Mouse (Mus musculus) liver, embryonic 14.5 days (tissue): ENCODE measurements at regions not wholly inside any gene's neighbourhood (a gene's known extent, or its start where the extent isn't known, plus 50 kb on each side); places are given as distances from the start of the nearest gene placed in this dataset.

ENCODE experiments used
- ATAC-seq: fragments of 200-750 bp; cut with Nextera tagmentation; 2 replicates; pipeline ENCODE4 v1.8.0; 2017; ENCODE audit warnings: moderate number of reproducible peaks, mild to moderate bottlenecking, moderate library complexity; ENCODE audit not compliant: insufficient read depth
- DNase-seq, 3 experiments: peaks; one replicate each; pipeline ENCODE4 v3.0.0-alpha.2; 2012 to 2013; ENCODE audit warnings: low read depth in 3 of 3, low spot score in 3 of 3
- H3K27ac ChIP-seq: fragments of 300-500 bp; sonication (generic); 2 replicates; pipeline ENCODE4 v1.5.1; 2014; ENCODE audit warnings: moderate library complexity, mild to moderate bottlenecking, control low read depth, inconsistent platforms
- H3K27me3 ChIP-seq: fragments of 300-500 bp; sonication (generic); 2 replicates; pipeline ENCODE4 v1.6.1; 2014; ENCODE audit warnings: mild to moderate bottlenecking, low read length, moderate library complexity; ENCODE audit not compliant: control insufficient read depth, insufficient read depth
- H3K36me3 ChIP-seq: fragments of 300-500 bp; sonication (generic); replicated peaks from 2 replicates; pipeline ENCODE4 v1.6.1; 2014; ENCODE audit warnings: low read depth; ENCODE audit not compliant: control insufficient read depth, insufficient read depth
- H3K4me1 ChIP-seq, 2 experiments: fragments of 200-500 bp in 1 of 2; fragments of 300-500 bp in 1 of 2; sonication (generic) in 1 of 2; replicated peaks; 2 replicates each; pipeline ENCODE4 v1.6.1; 2012 to 2014; ENCODE audit warnings: antibody characterized with exemption in 1 of 2, inconsistent platforms in 1 of 2, low read length in 1 of 2; ENCODE audit not compliant: control insufficient read depth in 2 of 2, insufficient read depth in 2 of 2
- H3K4me2 ChIP-seq: fragments of 300-500 bp; sonication (generic); 2 replicates; pipeline ENCODE4 v1.6.1; 2014; ENCODE audit warnings: low read depth, mild to moderate bottlenecking, control low read depth, moderate library complexity
- H3K4me3 ChIP-seq, 2 experiments: fragments of 200-500 bp in 1 of 2; fragments of 300-500 bp in 1 of 2; sonication (generic) in 1 of 2; 2 replicates each; pipeline ENCODE4 v1.5.1; 2012 to 2014; ENCODE audit warnings: low read depth in 2 of 2, low read length in 2 of 2, mild to moderate bottlenecking in 2 of 2, control low read depth in 1 of 2, inconsistent platforms in 1 of 2, moderate library complexity in 1 of 2; ENCODE audit not compliant: insufficient read depth in 1 of 2
- H3K9ac ChIP-seq: fragments of 300-500 bp; sonication (generic); replicated peaks from 2 replicates; pipeline ENCODE4 v1.6.1; 2014; ENCODE audit warnings: mild to moderate bottlenecking, control low read depth, moderate library complexity
- H3K9me3 ChIP-seq: fragments of 300-500 bp; sonication (generic); 2 replicates; pipeline ENCODE4 v1.6.1; 2016; ENCODE audit warnings: low read length, mixed read lengths; ENCODE audit not compliant: control insufficient read depth
- CTCF ChIP-seq: IDR thresholded peaks from 2 replicates; pipeline ENCODE4 v1.5.1; 2016; ENCODE audit warnings: antibody characterized with exemption, low read depth, control low read depth
- EP300 ChIP-seq: IDR thresholded peaks from 2 replicates; pipeline ENCODE4 v1.6.1; 2016; ENCODE audit warnings: antibody characterized with exemption, low read depth
- WGBS: fragments of 180-500 bp; shearing (Covaris S2); extraction: QIAGEN DNeasy Blood & Tissue Kit; methylation state at CpG from one replicate; pipeline ENCODE4 v1.1.7; 2014; ENCODE audit not compliant: insufficient replicate concordance; 5-methylcytosine and 5-hydroxymethylcytosine counted together

DNA sequence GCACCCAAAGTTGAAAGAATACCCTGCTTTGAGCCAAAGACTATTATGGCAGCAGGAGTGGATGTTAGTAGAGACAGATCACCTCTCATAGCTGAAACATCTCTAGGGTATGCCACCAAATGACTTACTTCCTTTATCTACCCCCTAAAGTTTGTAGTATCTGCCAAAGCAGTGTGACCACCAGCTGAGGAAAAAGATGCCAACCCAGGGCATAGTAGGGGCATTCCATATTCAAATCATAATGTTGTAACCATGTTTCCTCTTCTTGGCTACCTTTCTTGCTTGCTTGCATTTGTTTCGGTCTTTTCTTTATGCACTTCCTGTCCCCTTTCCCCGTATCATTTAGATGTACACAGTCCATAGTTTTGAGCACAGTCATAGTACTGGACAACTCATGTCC, 1449.6 kb downstream of the Gsdmc2 start:
- H3K27ac ChIP-seq: no peak overlapping the region
- DNase-seq (no peak), ATAC-seq (no peak)
- no peak overlapping the region for H3K4me2 ChIP-seq
- H3K9me3 ChIP-seq: no peaks in the 10 kb centered on the region
- H3K9ac ChIP-seq: no peak overlapping the region
- H3K36me3 ChIP-seq: no peaks in the 10 kb centered on the region
- no peaks in the 10 kb centered on the region; a peak in 2 of 4 replicates for H3K4me1 ChIP-seq
- 80% methylated on average over 2 of the region's 2 CpGs for whole genome bisulfite sequencing
- TF ChIP-seq CTCF (no peak), EP300 (no peak)
- no peak overlapping the region for H3K4me3 ChIP-seq
- no peaks in the 10 kb centered on the region for H3K27me3 ChIP-seq

DNA sequence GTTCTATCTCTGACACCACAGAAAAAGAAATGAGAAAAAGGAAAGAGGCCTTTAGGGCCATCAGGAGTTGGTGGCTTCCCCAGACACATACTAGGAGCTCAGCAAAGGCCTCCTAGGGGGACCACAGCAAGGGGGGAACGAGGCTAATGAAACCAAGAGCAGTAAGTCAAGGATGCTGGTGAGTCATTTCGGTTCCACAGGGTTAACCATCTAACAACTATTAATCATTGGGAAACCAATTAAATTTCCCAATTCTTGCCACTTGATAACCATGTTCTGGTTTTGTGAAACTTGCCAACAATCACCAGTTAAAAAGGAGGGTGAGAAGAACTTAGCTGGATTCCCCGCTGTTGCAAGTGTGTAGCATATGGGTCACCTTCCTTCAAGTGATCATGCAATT, 1451.6 kb downstream of the Gsdmc2 start:
- TF ChIP-seq CTCF: no peak
- TF ChIP-seq EP300: no peak
- WGBS: 53% methylated on average over 3 of the region's 3 CpGs
- Histone ChIP-seq H3K4me2 (no peak overlapping the region), H3K4me1 (no peaks in the 10 kb centered on the region; a peak in 2 of 4 replicates), H3K27me3 (no peaks in the 10 kb centered on the region), H3K36me3 (no peaks in the 10 kb centered on the region), H3K4me3 (no peak overlapping the region), H3K9me3 (no peaks in the 10 kb centered on the region), H3K9ac (no peak overlapping the region), H3K27ac (no peak overlapping the region)
- ATAC-seq (no peak), DNase-seq (no peak)

DNA sequence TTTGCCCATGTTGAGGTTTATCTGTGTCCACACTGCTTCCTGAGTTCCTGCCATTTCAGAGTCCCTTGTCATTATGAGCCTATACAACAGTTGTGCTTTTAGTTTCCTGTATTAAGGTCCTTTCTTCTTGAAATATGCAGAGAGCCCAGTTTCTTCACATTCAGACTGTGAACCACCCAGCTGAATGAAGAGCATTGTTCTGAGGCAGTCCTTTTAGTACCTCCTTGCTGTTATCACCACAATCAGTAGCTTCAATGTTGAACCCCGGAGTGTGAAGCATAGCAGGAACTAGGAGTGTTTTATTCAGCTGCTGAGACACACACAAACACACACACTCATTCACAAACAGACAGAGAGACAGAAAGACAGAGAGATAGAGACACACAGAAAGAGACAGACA, 1452.1 kb downstream of the Gsdmc2 start:
- Histone ChIP-seq H3K36me3 (no peaks in the 10 kb centered on the region), H3K9me3 (no peaks in the 10 kb centered on the region), H3K9ac (no peak overlapping the region), H3K4me2 (no peak overlapping the region), H3K4me3 (no peak overlapping the region), H3K27ac (no peak overlapping the region), H3K4me1 (no peaks in the 10 kb centered on the region; a peak in 2 of 4 replicates), H3K27me3 (no peaks in the 10 kb centered on the region)
- ATAC-seq (no peak), DNase-seq (no peak)
- TF ChIP-seq EP300 (no peak), CTCF (no peak)
- 4% methylated on average over 1 of the region's 1 CpGs for WGBS

DNA sequence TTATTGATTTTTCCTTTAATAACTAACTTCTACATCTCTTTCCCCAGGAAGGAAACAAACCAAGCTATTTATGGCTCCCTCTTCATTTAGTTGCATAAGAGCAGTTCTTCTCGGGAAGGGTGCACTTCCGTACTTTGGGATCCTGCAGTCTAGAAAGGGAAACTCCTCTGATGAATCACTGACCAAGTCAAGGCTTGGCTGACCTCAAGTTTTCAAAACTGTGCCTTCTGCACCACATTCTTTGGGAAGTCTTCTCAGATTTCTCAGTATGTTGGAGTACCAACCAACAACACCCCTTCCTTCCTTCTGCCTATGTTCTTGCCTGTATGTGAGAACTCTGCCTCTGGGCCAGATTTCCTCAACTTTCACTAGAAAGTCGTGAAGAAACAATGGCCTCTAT, 1452.6 kb downstream of the Gsdmc2 start:
- Histone ChIP-seq H3K27me3 (no peaks in the 10 kb centered on the region), H3K4me3 (no peak overlapping the region), H3K9me3 (no peaks in the 10 kb centered on the region), H3K36me3 (no peaks in the 10 kb centered on the region), H3K27ac (no peak overlapping the region), H3K9ac (no peak overlapping the region), H3K4me1 (no peaks in the 10 kb centered on the region; a peak in 2 of 4 replicates), H3K4me2 (no peak overlapping the region)
- 14% methylated on average over 3 of the region's 3 CpGs for WGBS
- DNase-seq (no peak), ATAC-seq (no peak)
- TF ChIP-seq CTCF (no peak), EP300 (no peak)

DNA sequence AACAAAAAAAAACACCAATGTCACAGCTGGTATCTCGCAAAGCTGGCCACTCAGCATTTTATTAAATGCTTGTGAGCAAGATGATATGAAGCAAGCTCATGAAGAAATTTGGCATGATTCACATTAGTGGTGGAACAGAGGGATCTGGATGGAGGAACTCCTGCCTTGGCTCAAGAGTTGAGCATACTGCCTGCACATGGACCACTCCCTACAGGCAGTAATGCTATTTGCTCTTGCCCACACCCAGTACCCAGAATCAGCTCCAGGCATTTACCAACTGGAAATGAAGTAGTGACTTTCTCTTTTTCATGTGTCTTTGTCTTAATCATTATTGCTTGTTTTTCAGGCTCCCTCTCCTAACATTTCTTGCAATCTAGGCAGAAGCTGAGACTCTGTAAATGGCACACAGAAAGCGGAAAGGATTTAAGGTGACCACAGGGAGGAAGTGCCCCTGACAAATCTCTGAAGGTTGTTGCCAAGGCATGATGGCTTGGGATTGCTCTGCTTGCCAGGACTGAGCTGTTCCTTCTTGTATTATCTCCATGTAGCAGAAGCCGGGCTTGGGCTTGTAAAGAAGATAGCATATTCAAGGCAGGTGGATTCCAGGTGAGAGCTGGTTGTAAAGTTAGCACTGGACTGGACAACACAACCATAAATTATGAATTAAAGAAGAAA, 1455.4 kb downstream of the Gsdmc2 start:
- H3K9ac ChIP-seq: no peak overlapping the region
- no peaks in the 10 kb centered on the region for H3K9me3 ChIP-seq
- TF ChIP-seq CTCF: no peak
- TF ChIP-seq EP300: no peak
- H3K36me3 ChIP-seq: no peaks in the 10 kb centered on the region
- H3K4me1 ChIP-seq: no peaks in the 10 kb centered on the region; a peak in 2 of 4 replicates
- H3K4me2 ChIP-seq: no peak overlapping the region
- H3K27me3 ChIP-seq: no peaks in the 10 kb centered on the region
- ATAC-seq: no peak
- H3K4me3 ChIP-seq: no peak overlapping the region
- no peak for DNase-seq
- WGBS: 64% methylated on average over 3 of the region's 3 CpGs
- no peak overlapping the region for H3K27ac ChIP-seq
